Mouse (Mus musculus) intestine, embryonic 14.5 days (tissue): ENCODE results near the gene Akap11. TPM values are rescaled to one million over a fixed set of nuclear protein-coding genes. Genes with fewer than 3 reads are reported as not detected.

Experiments used
- ATAC-seq: fragments of 200-750 bp; cut with Nextera tagmentation; replicated peaks from 2 replicates; pipeline ENCODE4 v1.8.0; 2017; ENCODE audit warnings: low read depth, moderate number of reproducible peaks, moderate TSS enrichment, moderate library complexity; ENCODE audit not compliant: low FRiP score, low TSS enrichment
- DNase-seq: peaks from one replicate; pipeline ENCODE4 v3.0.0-alpha.2; 2018; ENCODE audit warnings: low spot score
- H3K27ac ChIP-seq: fragments of 300-500 bp; sonication (generic); 2 replicates; pipeline ENCODE4 v1.5.1; 2014; ENCODE audit warnings: low read depth, mild to moderate bottlenecking, control low read depth
- H3K27me3 ChIP-seq: fragments of 300-500 bp; sonication (generic); replicated peaks from 2 replicates; pipeline ENCODE4 v1.6.1; 2014; ENCODE audit warnings: low read length, control low read depth; ENCODE audit not compliant: control insufficient read depth, insufficient read depth
- H3K36me3 ChIP-seq: fragments of 300-500 bp; sonication (generic); 2 replicates; pipeline ENCODE4 v1.6.1; 2014; ENCODE audit warnings: low read length, control low read depth; ENCODE audit not compliant: control insufficient read depth, insufficient read depth
- H3K4me1 ChIP-seq: fragments of 300-500 bp; sonication (generic); replicated peaks from 2 replicates; pipeline ENCODE4 v1.6.1; 2014; ENCODE audit warnings: low read length, control low read depth, mixed read lengths; ENCODE audit not compliant: control insufficient read depth, insufficient read depth
- H3K4me2 ChIP-seq: fragments of 300-500 bp; sonication (generic); 2 replicates; pipeline ENCODE4 v1.6.1; 2014; ENCODE audit warnings: low read length
- H3K4me3 ChIP-seq: fragments of 300-500 bp; sonication (generic); 2 replicates; pipeline ENCODE4 v1.5.1; 2014; ENCODE audit warnings: low read depth, low read length, control low read depth, mixed read lengths
- H3K9ac ChIP-seq: fragments of 300-500 bp; sonication (generic); 2 replicates; pipeline ENCODE4 v1.6.1; 2014; ENCODE audit warnings: mild to moderate bottlenecking, low read length
- H3K9me3 ChIP-seq: fragments of 300-500 bp; sonication (generic); 2 replicates; pipeline ENCODE4 v1.6.1; 2016; ENCODE audit warnings: low read length, control low read depth; ENCODE audit not compliant: control insufficient read depth
- WGBS: fragments of 180-500 bp; shearing (Covaris S2); extraction: QIAGEN DNeasy Blood & Tissue Kit; methylation state at CpG from one replicate; pipeline ENCODE4 v1.1.7; 2014; 5-methylcytosine and 5-hydroxymethylcytosine counted together
- polyA plus RNA-seq: library from polyadenylated mRNA; unstranded; fragments of >200 nt; fragmentation: Nextera tagmentation; extraction: Ambion mirVana; gene quantifications from 2 replicates; pipeline ENCODE4 v1.2.1, GENCODE M21; 2014

The Akap11 gene
- polyA plus RNA-seq, 1 experiment from 2014 or later, result 18.0 TPM

DNA sequence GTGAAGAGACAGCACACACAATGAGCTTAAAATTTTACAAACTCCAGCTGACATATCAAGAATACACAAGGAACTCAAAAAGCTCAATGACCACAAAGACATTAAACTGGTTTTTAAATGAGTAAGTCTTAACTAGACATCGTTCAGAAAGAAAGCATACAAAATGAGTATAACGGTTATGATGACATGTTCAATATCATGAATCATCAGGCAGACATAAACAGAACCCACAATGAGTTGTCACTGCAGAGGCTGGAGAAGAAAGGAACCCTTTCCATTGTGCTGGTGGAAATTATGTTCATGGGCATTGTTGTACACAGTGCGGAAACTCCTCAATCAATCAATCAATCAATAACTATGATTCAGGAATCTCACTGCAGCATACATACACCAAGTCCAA, 62.5 kb downstream of the Akap11 start:
- WGBS, result 84% methylated on average over 3 of the region's 3 CpGs

GRCm38 (mm10) chr14:78470714-78471113, 65.9 kb downstream of the Akap11 start:
- Histone ChIP-seq H3K36me3 (no peaks in the 10 kb centered on the region), H3K4me2 (no peak overlapping the region), H3K9me3 (no peaks in the 10 kb centered on the region), H3K9ac (no peak overlapping the region), H3K4me3 (no peak overlapping the region), H3K4me1 (no peaks in the 10 kb centered on the region), H3K27me3 (no peaks in the 10 kb centered on the region), H3K27ac (no peak overlapping the region)
- WGBS, result 90% methylated on average over 4 of the region's 4 CpGs
- no peak for DNase-seq
- ATAC-seq, result no peak

More for the DNA sequence above, 62.5 kb downstream of the Akap11 start:
- Histone ChIP-seq H3K36me3 (no peaks in the 10 kb centered on the region), H3K9ac (no peak overlapping the region), H3K4me1 (no peaks in the 10 kb centered on the region), H3K27me3 (no peaks in the 10 kb centered on the region), H3K27ac (no peak overlapping the region), H3K9me3 (no peaks in the 10 kb centered on the region), H3K4me3 (no peak overlapping the region), H3K4me2 (no peak overlapping the region)
- DNase-seq (no peak), ATAC-seq (no peak)

- WGBS, result 78% methylated on average over 7 of the region's 7 CpGs
- Histone ChIP-seq H3K4me2 (no peak overlapping the region), H3K4me1 (no peaks in the 10 kb centered on the region), H3K9me3 (no peaks in the 10 kb centered on the region), H3K27me3 (no peaks in the 10 kb centered on the region), H3K36me3 (no peaks in the 10 kb centered on the region), H3K9ac (no peak overlapping the region), H3K4me3 (no peak overlapping the region), H3K27ac (no peak overlapping the region)
- DNase-seq, result no peak
- ATAC-seq, result no peak
Observed at GRCm38 (mm10) chr14:78468991-78469390, 67.6 kb downstream of the Akap11 start.

DNA sequence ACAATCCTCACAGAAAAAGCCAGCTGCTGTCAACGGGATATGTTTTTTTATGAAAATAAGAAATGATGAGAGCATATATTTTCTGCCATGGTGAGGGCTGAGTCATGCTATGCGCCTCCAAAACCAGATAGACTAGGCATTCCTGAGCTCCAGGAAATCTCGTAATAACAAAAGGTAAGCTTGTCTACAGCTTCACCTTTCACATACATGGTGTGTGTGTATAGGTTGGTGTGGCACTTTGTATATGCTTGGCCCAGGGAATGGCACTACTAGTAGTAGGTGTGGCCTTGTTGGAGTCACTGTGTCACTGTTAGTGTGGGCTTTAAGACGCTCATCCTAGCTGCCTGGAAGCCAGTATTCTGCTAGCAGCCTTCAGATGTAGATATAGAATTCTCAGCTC, 68.6 kb downstream of the Akap11 start:
- no peaks in the 10 kb centered on the region for H3K36me3 ChIP-seq
- no peak for ATAC-seq
- H3K4me1 ChIP-seq, result no peaks in the 10 kb centered on the region
- WGBS, result 92% methylated on average over 4 of the region's 4 CpGs
- H3K4me2 ChIP-seq, result no peak overlapping the region
- H3K27me3 ChIP-seq, result no peaks in the 10 kb centered on the region
- no peak for DNase-seq
- no peaks in the 10 kb centered on the region for H3K9me3 ChIP-seq
- no peak overlapping the region for H3K4me3 ChIP-seq
- no peak overlapping the region for H3K27ac ChIP-seq
- H3K9ac ChIP-seq, result no peak overlapping the region

GRCm38 (mm10) chr14:78464353-78464752, 72.3 kb downstream of the Akap11 start:
- no peaks in the 10 kb centered on the region for H3K9me3 ChIP-seq
- no peak overlapping the region for H3K9ac ChIP-seq
- H3K4me3 ChIP-seq, result no peak overlapping the region
- H3K27me3 ChIP-seq, result no peaks in the 10 kb centered on the region
- no peak for ATAC-seq
- H3K4me1 ChIP-seq, result no peaks in the 10 kb centered on the region
- H3K27ac ChIP-seq, result no peak overlapping the region
- H3K36me3 ChIP-seq, result no peaks in the 10 kb centered on the region
- WGBS, result 69% methylated on average over 4 of the region's 4 CpGs
- no peak overlapping the region for H3K4me2 ChIP-seq
- no peak for DNase-seq

GRCm38 (mm10) chr14:78459121-78459520, 77.5 kb downstream of the Akap11 start:
- Histone ChIP-seq H3K4me1 (no peaks in the 10 kb centered on the region), H3K36me3 (no peaks in the 10 kb centered on the region), H3K4me2 (no peak overlapping the region), H3K27me3 (no peaks in the 10 kb centered on the region), H3K4me3 (no peak overlapping the region), H3K9me3 (no peaks in the 10 kb centered on the region), H3K27ac (no peak overlapping the region), H3K9ac (no peak overlapping the region)
- DNase-seq (no peak), ATAC-seq (no peak)
- WGBS, result 63% methylated on average over 5 of the region's 5 CpGs

DNA sequence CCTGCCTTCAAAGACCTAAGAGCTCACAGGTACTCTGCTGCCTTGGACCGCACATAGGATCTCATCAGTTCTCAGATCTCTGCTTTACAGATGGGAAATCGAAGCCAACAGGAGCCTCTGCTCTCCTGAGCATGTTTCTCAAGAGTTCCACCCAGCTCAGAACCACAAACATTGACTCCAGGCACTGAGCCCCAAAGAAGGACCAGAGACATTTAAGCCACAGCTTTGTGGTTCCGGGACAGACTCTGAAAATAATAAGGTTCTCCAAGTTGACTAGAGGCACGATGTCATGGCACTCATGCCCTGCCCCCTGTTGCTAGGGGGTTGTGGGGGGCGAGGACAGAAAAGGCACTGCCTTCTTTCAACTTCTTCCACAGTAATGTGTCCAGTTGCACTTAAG, 77.9 kb downstream of the Akap11 start:
- Histone ChIP-seq H3K4me1 (no peaks in the 10 kb centered on the region), H3K9ac (no peak overlapping the region), H3K9me3 (no peaks in the 10 kb centered on the region), H3K4me3 (no peak overlapping the region), H3K4me2 (no peak overlapping the region), H3K36me3 (no peaks in the 10 kb centered on the region), H3K27me3 (no peaks in the 10 kb centered on the region), H3K27ac (no peak overlapping the region)
- 83% methylated on average over 5 of the region's 5 CpGs for WGBS
- DNase-seq, result no peak
- no peak for ATAC-seq

DNA sequence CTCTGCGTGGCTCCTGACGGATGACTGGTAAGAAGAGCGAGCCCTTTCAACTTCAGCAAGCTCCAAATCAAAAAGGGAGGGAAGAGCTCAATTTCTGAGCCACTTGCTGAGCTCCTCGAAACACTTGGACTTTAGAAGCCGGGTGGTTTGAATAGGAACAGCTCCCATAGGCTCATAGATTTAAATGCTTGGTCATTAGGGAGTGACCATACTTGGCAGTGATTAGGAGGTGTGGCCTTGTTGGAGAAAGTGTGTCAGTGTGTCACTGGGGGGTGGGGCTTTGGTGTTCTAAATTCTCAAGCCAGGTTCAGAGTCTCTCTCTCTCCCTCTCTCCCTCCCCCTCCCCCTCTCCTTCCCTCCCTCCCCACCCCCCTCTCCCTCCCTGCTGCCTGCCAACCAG, 81.6 kb downstream of the Akap11 start:
- Histone ChIP-seq H3K9me3 (no peaks in the 10 kb centered on the region), H3K36me3 (no peaks in the 10 kb centered on the region), H3K27ac (no peak overlapping the region), H3K9ac (no peak overlapping the region), H3K4me3 (no peak overlapping the region), H3K4me1 (no peaks in the 10 kb centered on the region), H3K27me3 (no peaks in the 10 kb centered on the region), H3K4me2 (no peak overlapping the region)
- WGBS, result 90% methylated on average over 5 of the region's 5 CpGs
- DNase-seq, result no peak
- no peak for ATAC-seq

GRCm38 (mm10) chr14:78448807-78449406, 87.7 kb downstream of the Akap11 start:
- ATAC-seq, result no peak
- no peak for DNase-seq
- Histone ChIP-seq H3K27ac (no peak overlapping the region), H3K4me2 (no peak overlapping the region), H3K27me3 (no peaks in the 10 kb centered on the region), H3K9me3 (no peaks in the 10 kb centered on the region), H3K4me3 (no peak overlapping the region), H3K36me3 (no peaks in the 10 kb centered on the region), H3K4me1 (no peaks in the 10 kb centered on the region), H3K9ac (no peak overlapping the region)
- 76% methylated on average over 11 of the region's 11 CpGs for WGBS
